Mouse (Mus musculus) kidney, embryonic 14.5 days (tissue): Measurements from ENCODE around the gene Hsd17b11. TPM values are rescaled to one million over a fixed set of nuclear protein-coding genes. Genes with fewer than 3 reads are reported as not detected.

Experiments
- ATAC-seq: fragments of 200-750 bp; cut with Nextera tagmentation; 2 replicates; pipeline ENCODE4 v1.8.0; 2017; ENCODE audit warnings: moderate number of reproducible peaks, mild to moderate bottlenecking, moderate TSS enrichment, moderate library complexity; ENCODE audit not compliant: low FRiP score, low TSS enrichment
- H3K27ac ChIP-seq: fragments of 300-500 bp; sonication (generic); 2 replicates; pipeline ENCODE4 v1.5.1; 2014; ENCODE audit warnings: low read depth, mild to moderate bottlenecking, low read length, moderate library complexity, mixed read lengths
- H3K27me3 ChIP-seq: fragments of 300-500 bp; sonication (generic); 2 replicates; pipeline ENCODE4 v1.6.1; 2014; ENCODE audit warnings: mild to moderate bottlenecking, low read length; ENCODE audit not compliant: control insufficient read depth, insufficient read depth
- H3K36me3 ChIP-seq: fragments of 300-500 bp; sonication (generic); 2 replicates; pipeline ENCODE4 v1.6.1; 2014; ENCODE audit warnings: low read length, mixed read lengths; ENCODE audit not compliant: control insufficient read depth, insufficient read depth
- H3K4me1 ChIP-seq: fragments of 300-500 bp; sonication (generic); 2 replicates; pipeline ENCODE4 v1.6.1; 2014; ENCODE audit warnings: low read length, mixed read lengths; ENCODE audit not compliant: control insufficient read depth, insufficient read depth
- H3K4me2 ChIP-seq: fragments of 300-500 bp; sonication (generic); replicated peaks from 2 replicates; pipeline ENCODE4 v1.6.1; 2014; ENCODE audit warnings: low read depth, mild to moderate bottlenecking, low read length
- H3K4me3 ChIP-seq: fragments of 300-500 bp; sonication (generic); 2 replicates; pipeline ENCODE4 v1.5.1; 2014; ENCODE audit warnings: mild to moderate bottlenecking, low read length
- H3K9ac ChIP-seq: fragments of 300-500 bp; sonication (generic); 2 replicates; pipeline ENCODE4 v1.6.1; 2014; ENCODE audit warnings: low read depth, mild to moderate bottlenecking, low read length, moderate library complexity
- H3K9me3 ChIP-seq: fragments of 300-500 bp; sonication (generic); 2 replicates; pipeline ENCODE4 v1.6.1; 2016; ENCODE audit warnings: low read length; ENCODE audit not compliant: control insufficient read depth
- WGBS: fragments of 180-500 bp; shearing (Covaris S2); extraction: QIAGEN DNeasy Blood & Tissue Kit; methylation state at CpG from one replicate; pipeline ENCODE4 v1.1.7; 2014; 5-methylcytosine and 5-hydroxymethylcytosine counted together
- polyA plus RNA-seq: library from polyadenylated mRNA; unstranded; fragments of >200 nt; fragmentation: Nextera tagmentation; extraction: Ambion mirVana; gene quantifications from 2 replicates; pipeline ENCODE4 v1.2.1, GENCODE M21; 2014

The Hsd17b11 gene
- polyA plus RNA-seq, 1 experiment from 2014 or later = 7.3 TPM

DNA sequence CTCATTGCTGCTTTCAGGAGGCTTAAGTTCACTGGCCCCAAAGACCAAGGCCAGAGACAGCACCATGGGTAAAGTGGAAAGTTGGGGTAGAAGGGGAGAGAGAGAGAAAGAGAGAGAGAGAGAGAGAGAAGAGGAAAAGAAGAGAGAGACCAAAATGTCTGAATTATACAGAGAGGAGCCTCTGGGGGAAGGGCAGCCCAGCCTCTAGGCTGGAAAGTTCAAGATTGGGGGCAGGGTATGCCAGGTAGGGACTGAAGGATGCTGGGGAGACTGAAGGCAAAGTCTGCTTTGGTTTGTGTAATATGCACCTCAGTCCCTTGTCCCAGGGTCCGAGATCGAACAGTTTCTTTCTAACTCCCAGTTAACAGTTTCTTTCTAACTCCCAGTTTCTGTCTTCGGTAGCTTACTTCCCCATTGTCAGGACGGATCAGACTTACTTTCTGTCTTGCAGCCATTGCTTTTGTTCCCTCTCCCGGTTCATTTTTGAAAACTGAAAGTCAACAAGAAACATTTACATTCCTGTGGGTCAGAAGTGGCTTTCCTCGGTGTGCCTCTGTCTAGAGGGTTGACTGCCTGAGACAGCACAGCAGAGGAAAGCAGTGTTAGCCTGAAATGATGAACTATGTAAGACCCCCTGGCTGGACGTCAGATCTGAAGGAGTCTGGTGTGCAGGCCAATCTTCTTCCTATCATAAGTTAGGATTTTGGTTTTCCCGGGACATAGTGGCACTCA lies 1.7 kb upstream of the Hsd17b11 start:
- Histone ChIP-seq H3K4me2 (no peak overlapping the region), H3K27ac (no peak overlapping the region), H3K9ac (no peak overlapping the region), H3K9me3 (no peaks in the 10 kb centered on the region), H3K4me1 (peaks cover 10% of the 10 kb centered on the region), H3K36me3 (no peaks in the 10 kb centered on the region), H3K27me3 (no peaks in the 10 kb centered on the region), H3K4me3 (no peak overlapping the region)
- WGBS = 85% methylated on average over 8 of the region's 8 CpGs
- ATAC-seq = no peak

- H3K9ac ChIP-seq = peak overlapping the region; percentile 66
- H3K36me3 ChIP-seq = peaks cover 3% of the 10 kb centered on the region
- H3K27ac ChIP-seq = peak overlapping the region; percentile 90
- no peak for ATAC-seq
- H3K4me1 ChIP-seq = peaks cover 10% of the 10 kb centered on the region
- peak overlapping the region; percentile 54; the same call in 1 of the 2 replicates for H3K4me3 ChIP-seq
- 25% methylated on average over 5 of the region's 5 CpGs for WGBS
- no peaks in the 10 kb centered on the region for H3K27me3 ChIP-seq
- H3K4me2 ChIP-seq = peak overlapping the region; percentile 60
- H3K9me3 ChIP-seq = no peaks in the 10 kb centered on the region
Measured at GRCm38 (mm10) chr5:104022558-104022957, 839 bp upstream of the Hsd17b11 start.

DNA sequence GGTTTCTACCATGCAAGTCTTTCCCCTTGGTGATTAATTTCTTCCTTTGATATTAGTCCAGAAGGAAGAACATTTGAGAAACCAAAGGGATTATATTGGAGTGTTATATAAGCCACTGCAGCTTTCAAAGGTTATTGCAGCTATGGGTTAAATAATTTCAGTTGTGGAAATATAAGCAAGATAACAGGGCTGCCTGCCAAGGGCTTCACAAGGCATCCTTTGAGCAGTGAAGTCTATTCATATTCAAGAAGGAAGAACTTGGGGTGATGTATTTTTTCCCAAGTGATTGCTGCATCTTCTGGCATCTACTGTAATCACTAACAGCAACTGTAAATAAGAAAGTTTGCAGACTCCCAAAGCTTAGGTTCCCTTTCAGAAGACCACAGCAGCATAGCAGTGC lies 10.3 kb downstream of the Hsd17b11 start:
- Histone ChIP-seq H3K4me2 (no peak overlapping the region), H3K36me3 (peaks cover 8% of the 10 kb centered on the region; the same call in 1 of the 2 replicates), H3K9ac (no peak overlapping the region), H3K9me3 (no peaks in the 10 kb centered on the region), H3K27me3 (no peaks in the 10 kb centered on the region), H3K27ac (no peak overlapping the region), H3K4me1 (no peaks in the 10 kb centered on the region), H3K4me3 (no peak overlapping the region)
- no peak for ATAC-seq

DNA sequence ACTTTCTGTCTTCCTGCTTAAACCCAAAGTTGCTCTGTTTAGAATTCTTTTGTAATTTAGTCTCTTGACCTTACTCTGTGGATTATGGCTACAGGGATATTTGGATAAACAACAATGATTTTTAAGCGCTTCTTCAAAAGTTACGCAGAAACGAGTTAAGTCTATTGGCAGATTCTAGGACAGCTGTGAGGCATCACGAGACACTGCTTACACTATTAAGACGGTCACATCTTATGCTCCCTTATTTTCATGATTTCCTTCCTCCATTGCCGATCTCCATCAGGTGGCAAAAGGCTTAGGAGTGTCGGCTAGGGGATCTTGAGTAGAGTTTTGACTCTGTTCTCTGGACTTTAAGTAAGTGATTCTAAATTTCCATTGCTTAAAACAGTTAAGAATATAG lies 11.5 kb downstream of the Hsd17b11 start:
- Histone ChIP-seq H3K9ac (no peak overlapping the region), H3K4me3 (no peak overlapping the region), H3K27ac (no peak overlapping the region), H3K9me3 (no peaks in the 10 kb centered on the region), H3K4me1 (no peaks in the 10 kb centered on the region), H3K36me3 (peaks cover 13% of the 10 kb centered on the region; the same call in 1 of the 2 replicates), H3K4me2 (no peak overlapping the region), H3K27me3 (no peaks in the 10 kb centered on the region)
- no peak for ATAC-seq
- 91% methylated on average over 7 of the region's 7 CpGs for WGBS

- H3K4me2 ChIP-seq = no peak overlapping the region
- no peaks in the 10 kb centered on the region for H3K27me3 ChIP-seq
- H3K4me1 ChIP-seq = no peaks in the 10 kb centered on the region
- no peak overlapping the region for H3K9ac ChIP-seq
- H3K9me3 ChIP-seq = no peaks in the 10 kb centered on the region
- H3K4me3 ChIP-seq = no peak overlapping the region
- 90% methylated on average over 3 of the region's 3 CpGs for WGBS
- no peak overlapping the region for H3K27ac ChIP-seq
- peaks cover 16% of the 10 kb centered on the region; the same call in 1 of the 2 replicates for H3K36me3 ChIP-seq
- no peak for ATAC-seq
Measured at GRCm38 (mm10) chr5:104009421-104009820, 12.3 kb downstream of the Hsd17b11 start.

DNA sequence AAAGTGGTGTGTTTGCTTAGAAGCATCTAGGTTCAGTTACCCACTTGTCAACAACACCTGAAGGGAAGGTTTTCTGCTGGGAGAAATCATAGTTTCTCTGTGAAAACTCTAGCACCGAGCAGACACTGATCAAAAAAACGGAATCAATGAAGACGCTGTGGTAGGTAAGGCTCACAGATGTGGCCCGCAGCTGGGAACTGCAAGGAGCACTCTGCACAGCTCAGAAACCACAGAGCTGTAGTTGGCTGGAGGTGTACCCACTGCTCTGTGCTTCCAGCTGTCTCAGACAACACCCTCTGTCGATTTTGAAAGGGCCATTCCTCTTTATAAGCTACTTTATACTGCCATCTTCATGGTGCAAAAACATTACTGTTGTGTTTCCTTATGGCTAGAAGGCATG lies 13.9 kb downstream of the Hsd17b11 start:
- no peak overlapping the region for H3K4me3 ChIP-seq
- no peaks in the 10 kb centered on the region for H3K9me3 ChIP-seq
- no peaks in the 10 kb centered on the region for H3K4me1 ChIP-seq
- WGBS = 79% methylated on average over 5 of the region's 5 CpGs
- ATAC-seq = no peak
- H3K9ac ChIP-seq = no peak overlapping the region
- H3K27ac ChIP-seq = no peak overlapping the region
- H3K27me3 ChIP-seq = no peaks in the 10 kb centered on the region
- peaks cover 16% of the 10 kb centered on the region; the same call in 1 of the 2 replicates for H3K36me3 ChIP-seq
- no peak overlapping the region for H3K4me2 ChIP-seq

DNA sequence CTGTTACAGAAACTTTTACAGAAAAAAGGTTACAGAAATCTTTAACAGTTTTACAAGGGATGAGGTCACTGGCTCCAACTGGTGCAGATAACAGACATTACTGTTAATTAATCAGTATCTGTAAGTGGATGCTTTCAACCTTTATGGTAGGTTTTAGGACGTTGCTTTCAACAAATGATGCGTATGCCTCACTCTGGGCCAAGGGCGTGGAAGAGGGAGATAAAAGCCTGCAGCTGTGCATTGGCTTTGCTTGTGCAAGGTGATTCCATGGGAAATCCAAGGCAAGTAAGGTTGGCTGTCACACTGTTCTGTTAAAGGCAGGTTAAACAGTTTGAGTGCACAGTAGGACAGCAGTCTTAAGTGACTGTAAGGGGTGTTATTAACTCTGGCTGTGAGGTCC lies 14.9 kb downstream of the Hsd17b11 start:
- Histone ChIP-seq H3K4me3 (no peak overlapping the region), H3K4me2 (no peak overlapping the region), H3K4me1 (no peaks in the 10 kb centered on the region), H3K27me3 (no peaks in the 10 kb centered on the region), H3K27ac (no peak overlapping the region), H3K36me3 (peaks cover 16% of the 10 kb centered on the region; the same call in 1 of the 2 replicates), H3K9me3 (no peaks in the 10 kb centered on the region), H3K9ac (no peak overlapping the region)
- no peak for ATAC-seq
- WGBS = 70% methylated on average over 3 of the region's 3 CpGs

DNA sequence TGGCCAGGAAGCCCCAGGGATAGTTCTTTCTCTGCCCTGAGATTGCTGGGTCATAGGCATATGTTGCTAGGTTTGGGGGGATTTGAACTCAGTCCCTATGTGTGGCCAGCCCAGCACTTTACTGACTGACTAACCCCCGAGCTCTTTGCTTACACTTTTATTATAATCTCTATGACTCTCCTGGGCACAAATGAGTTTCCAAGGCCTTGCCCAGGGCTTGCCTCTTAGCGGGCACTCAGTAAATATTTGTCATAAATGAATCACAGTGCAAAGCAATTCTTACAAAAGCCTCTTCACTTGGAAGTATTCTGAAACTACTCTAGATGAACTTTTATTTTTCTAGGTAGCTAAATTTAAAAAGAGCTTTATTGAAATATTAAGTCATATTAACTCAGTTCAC lies 17.8 kb downstream of the Hsd17b11 start:
- 94% methylated on average over 2 of the region's 2 CpGs for WGBS
- Histone ChIP-seq H3K4me2 (no peak overlapping the region), H3K27ac (no peak overlapping the region), H3K9ac (no peak overlapping the region), H3K27me3 (no peaks in the 10 kb centered on the region), H3K4me3 (no peak overlapping the region), H3K4me1 (no peaks in the 10 kb centered on the region), H3K36me3 (peaks cover 16% of the 10 kb centered on the region; the same call in 1 of the 2 replicates), H3K9me3 (no peaks in the 10 kb centered on the region)
- ATAC-seq = no peak

DNA sequence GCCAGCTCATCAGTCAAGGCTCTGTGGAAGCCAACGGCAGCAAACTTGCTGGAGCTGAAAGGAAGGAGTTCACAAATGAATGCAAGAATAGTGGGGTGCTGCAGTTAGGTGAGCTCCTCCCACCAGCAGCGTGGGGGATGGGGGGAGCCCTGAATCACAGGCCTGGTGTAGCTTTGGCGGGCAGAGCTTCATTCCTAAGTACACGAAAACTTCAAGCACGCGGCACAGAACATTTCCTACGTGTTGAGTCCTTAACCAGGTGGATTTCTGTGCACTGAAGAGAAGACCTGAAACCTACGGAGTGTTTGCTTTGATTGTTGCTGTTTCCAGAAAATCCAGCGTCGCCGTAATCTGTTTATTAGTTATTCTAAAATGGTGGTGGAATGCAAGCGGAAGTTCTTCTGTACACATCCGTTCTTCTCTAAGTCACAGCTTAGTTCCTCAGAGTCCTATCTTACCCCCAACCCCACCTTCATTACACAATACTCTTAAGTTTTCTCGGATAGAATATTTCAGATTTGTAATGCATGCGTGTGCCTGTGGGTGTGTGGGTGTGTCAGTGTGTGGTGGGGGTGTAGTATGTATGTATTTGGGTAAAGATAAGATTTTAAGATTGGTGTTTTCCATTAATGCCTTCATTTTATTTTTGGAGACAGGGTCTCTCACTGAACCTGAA lies 18.3 kb downstream of the Hsd17b11 start:
- Histone ChIP-seq H3K27ac (peak overlapping the region; percentile 59; the same call in 1 of the 2 replicates), H3K9me3 (no peaks in the 10 kb centered on the region), H3K9ac (0 out of 2 replicates have a peak overlapping the region, but pooled peaks have one; percentile 23), H3K36me3 (peaks cover 12% of the 10 kb centered on the region; the same call in 1 of the 2 replicates), H3K4me2 (peak overlapping the region; percentile 27; the same call in 1 of the 2 replicates), H3K27me3 (no peaks in the 10 kb centered on the region), H3K4me1 (no peaks in the 10 kb centered on the region), H3K4me3 (no peak overlapping the region; the same call in 1 of the 2 replicates)
- ATAC-seq = no peak
- WGBS = 59% methylated on average over 15 of the region's 15 CpGs
